Mouse (Mus musculus): ENCODE results near the gene Rxra. TPM values are rescaled to one million over a fixed set of nuclear protein-coding genes. Genes with fewer than 3 reads are reported as not detected.

The Rxra gene
- polyA plus RNA-seq, 1 experiment = 44.9 TPM

- WGBS = 69% methylated on average over 4 of the region's 4 CpGs
- TF ChIP-seq CTCF (IDR thresholded peaks at IDR 0.05; ENCODE audit: extremely low read depth, insufficient read depth, insufficient read length, insufficient replicate concordance) = no peak
- no peak for TF ChIP-seq POLR2A (IDR thresholded peaks at IDR 0.05; ENCODE audit: low read depth, low read length)
- Histone ChIP-seq H3K27me3 (ENCODE audit: control insufficient read depth, insufficient read depth, low read length) (no peaks in the 10 kb centered on the region), H3K27ac (ENCODE audit: insufficient read depth, low read length) (no peak overlapping the region), H3K36me3 (ENCODE audit: control insufficient read depth, insufficient read depth, low read length) (no peaks in the 10 kb centered on the region), H3K4me1 (ENCODE audit: control insufficient read depth, insufficient read depth, insufficient read length) (no peaks in the 10 kb centered on the region), H3K4me3 (ENCODE audit: extremely low read depth, insufficient read depth, insufficient read length) (no peak overlapping the region)
- no peak for DNase-seq (ENCODE audit: low read depth in 1 of 2, low spot score in 2 of 2)
These were observed 122.8 kb downstream of the Rxra start for GRCm38 (mm10) chr2:27799018-27799417.

GRCm38 (mm10) chr2:27801041-27801440 lies 124.8 kb downstream of the Rxra start:
- DNase-seq (ENCODE audit: low read depth in 1 of 2, low spot score in 2 of 2) = no peak
- no peak overlapping the region for H3K27ac ChIP-seq (ENCODE audit: insufficient read depth, low read length)
- no peaks in the 10 kb centered on the region for H3K36me3 ChIP-seq (ENCODE audit: control insufficient read depth, insufficient read depth, low read length)
- no peak for TF ChIP-seq POLR2A (IDR thresholded peaks at IDR 0.05; ENCODE audit: low read depth, low read length)
- no peak for TF ChIP-seq CTCF (IDR thresholded peaks at IDR 0.05; ENCODE audit: extremely low read depth, insufficient read depth, insufficient read length, insufficient replicate concordance)
- WGBS = 81% methylated on average over 2 of the region's 2 CpGs
- H3K4me1 ChIP-seq (ENCODE audit: control insufficient read depth, insufficient read depth, insufficient read length) = no peaks in the 10 kb centered on the region
- H3K27me3 ChIP-seq (ENCODE audit: control insufficient read depth, insufficient read depth, low read length) = no peaks in the 10 kb centered on the region
- H3K4me3 ChIP-seq (ENCODE audit: extremely low read depth, insufficient read depth, insufficient read length) = no peak overlapping the region

- Histone ChIP-seq H3K36me3 (ENCODE audit: control insufficient read depth, insufficient read depth, low read length) (no peaks in the 10 kb centered on the region), H3K27me3 (ENCODE audit: control insufficient read depth, insufficient read depth, low read length) (no peaks in the 10 kb centered on the region)
These were observed 126.3 kb downstream of the Rxra start for GRCm38 (mm10) chr2:27802493-27802892.

GRCm38 (mm10) chr2:27806691-27807090 lies 130.5 kb downstream of the Rxra start:
- 89% methylated on average over 7 of the region's 7 CpGs for WGBS
- Histone ChIP-seq H3K27me3 (ENCODE audit: control insufficient read depth, insufficient read depth, low read length) (no peaks in the 10 kb centered on the region), H3K4me3 (ENCODE audit: extremely low read depth, insufficient read depth, insufficient read length) (no peak overlapping the region), H3K27ac (ENCODE audit: insufficient read depth, low read length) (no peak overlapping the region), H3K36me3 (ENCODE audit: control insufficient read depth, insufficient read depth, low read length) (no peaks in the 10 kb centered on the region), H3K4me1 (ENCODE audit: control insufficient read depth, insufficient read depth, insufficient read length) (no peaks in the 10 kb centered on the region)
- no peak for DNase-seq (ENCODE audit: low read depth in 1 of 2, low spot score in 2 of 2)
- TF ChIP-seq CTCF (IDR thresholded peaks at IDR 0.05; ENCODE audit: extremely low read depth, insufficient read depth, insufficient read length, insufficient replicate concordance) (no peak), POLR2A (IDR thresholded peaks at IDR 0.05; ENCODE audit: low read depth, low read length) (no peak)

More at GRCm38 (mm10) chr2:27802493-27802892, 126.3 kb downstream of the Rxra start:
- no peak for DNase-seq (ENCODE audit: low read depth in 1 of 2, low spot score in 2 of 2)
- 45% methylated on average over 9 of the region's 9 CpGs for WGBS
- Histone ChIP-seq H3K4me1 (ENCODE audit: control insufficient read depth, insufficient read depth, insufficient read length) (no peaks in the 10 kb centered on the region), H3K4me3 (ENCODE audit: extremely low read depth, insufficient read depth, insufficient read length) (no peak overlapping the region), H3K27ac (ENCODE audit: insufficient read depth, low read length) (no peak overlapping the region)
- TF ChIP-seq POLR2A (IDR thresholded peaks at IDR 0.05; ENCODE audit: low read depth, low read length) (no peak), CTCF (IDR thresholded peaks at IDR 0.05; ENCODE audit: extremely low read depth, insufficient read depth, insufficient read length, insufficient replicate concordance) (no peak)

- no peak overlapping the region for H3K4me3 ChIP-seq (ENCODE audit: extremely low read depth, insufficient read depth, insufficient read length)
- H3K4me1 ChIP-seq (ENCODE audit: control insufficient read depth, insufficient read depth, insufficient read length) = no peaks in the 10 kb centered on the region
- no peak overlapping the region for H3K27ac ChIP-seq (ENCODE audit: insufficient read depth, low read length)
- H3K27me3 ChIP-seq (ENCODE audit: control insufficient read depth, insufficient read depth, low read length) = no peaks in the 10 kb centered on the region
- WGBS = 93% methylated on average over 3 of the region's 3 CpGs
- no peak for DNase-seq (ENCODE audit: low read depth in 1 of 2, low spot score in 2 of 2)
- H3K36me3 ChIP-seq (ENCODE audit: control insufficient read depth, insufficient read depth, low read length) = no peaks in the 10 kb centered on the region
- no peak for TF ChIP-seq CTCF (IDR thresholded peaks at IDR 0.05; ENCODE audit: extremely low read depth, insufficient read depth, insufficient read length, insufficient replicate concordance)
- no peak for TF ChIP-seq POLR2A (IDR thresholded peaks at IDR 0.05; ENCODE audit: low read depth, low read length)
These were observed 131.4 kb downstream of the Rxra start for GRCm38 (mm10) chr2:27807684-27808083.

GRCm38 (mm10) chr2:27809897-27810296 lies 133.7 kb downstream of the Rxra start:
- 95% methylated on average over 4 of the region's 4 CpGs for WGBS
- Histone ChIP-seq H3K27me3 (ENCODE audit: control insufficient read depth, insufficient read depth, low read length) (no peaks in the 10 kb centered on the region), H3K27ac (ENCODE audit: insufficient read depth, low read length) (no peak overlapping the region), H3K36me3 (ENCODE audit: control insufficient read depth, insufficient read depth, low read length) (no peaks in the 10 kb centered on the region), H3K4me1 (ENCODE audit: control insufficient read depth, insufficient read depth, insufficient read length) (no peaks in the 10 kb centered on the region), H3K4me3 (ENCODE audit: extremely low read depth, insufficient read depth, insufficient read length) (no peak overlapping the region)
- DNase-seq (ENCODE audit: low read depth in 1 of 2, low spot score in 2 of 2) = no peak
- TF ChIP-seq CTCF (IDR thresholded peaks at IDR 0.05; ENCODE audit: extremely low read depth, insufficient read depth, insufficient read length, insufficient replicate concordance) = no peak

Other genes starting within 250 kb of the Rxra start
- 53.8 and 67.1 TPM in 2 replicates for gene Vav2, start 249.4 kb upstream of the Rxra start, polyA plus RNA-seq (2012; rRNA removed)
- 1.8 and 2.4 TPM in 2 replicates for gene Brd3os, start 234.1 kb upstream of the Rxra start, polyA plus RNA-seq (2012; rRNA removed)
- gene Brd3, start 168.8 kb upstream of the Rxra start, polyA plus RNA-seq (2012; rRNA removed) = 18.2 and 23.7 TPM in 2 replicates
- 17.3 and 23.7 TPM in 2 replicates for gene Wdr5, start 161.3 kb upstream of the Rxra start, polyA plus RNA-seq (2012; rRNA removed)
- 4.8 and 5.4 TPM in 2 replicates for gene Col5a1, start 210.0 kb downstream of the Rxra start, polyA plus RNA-seq (2012; rRNA removed)

All from spleen, adult 2 months (tissue).